Mouse (Mus musculus) liver, embryonic 16.5 days (tissue): Measurements from ENCODE around the gene Prkab2. TPM values are rescaled to one million over a fixed set of nuclear protein-coding genes. Genes with fewer than 3 reads are reported as not detected.

Experiments
- ATAC-seq: fragments of 200-750 bp; cut with Nextera tagmentation; 2 replicates; pipeline ENCODE4 v1.8.0; 2017; ENCODE audit warnings: low read depth, mild to moderate bottlenecking, moderate number of reproducible peaks, moderate library complexity
- H3K27ac ChIP-seq: fragments of 300-500 bp; sonication (generic); 2 replicates; pipeline ENCODE4 v1.5.1; 2014; ENCODE audit warnings: mild to moderate bottlenecking, low read length
- H3K27me3 ChIP-seq: fragments of 300-500 bp; sonication (generic); 2 replicates; pipeline ENCODE4 v1.6.1; 2014; ENCODE audit warnings: low read depth, low read length, mixed read lengths; ENCODE audit not compliant: control insufficient read depth, insufficient read depth
- H3K36me3 ChIP-seq: fragments of 300-500 bp; sonication (generic); 2 replicates; pipeline ENCODE4 v1.6.1; 2014; ENCODE audit warnings: mild to moderate bottlenecking; ENCODE audit not compliant: control insufficient read depth, insufficient read depth
- H3K4me1 ChIP-seq: fragments of 300-500 bp; sonication (generic); 2 replicates; pipeline ENCODE4 v1.6.1; 2014; ENCODE audit warnings: low read depth, low read length, mixed read lengths; ENCODE audit not compliant: control insufficient read depth
- H3K4me2 ChIP-seq: fragments of 300-500 bp; sonication (generic); 2 replicates; pipeline ENCODE4 v1.6.1; 2014; ENCODE audit warnings: low read depth, low read length, mixed read lengths
- H3K4me3 ChIP-seq: fragments of 300-500 bp; sonication (generic); 2 replicates; pipeline ENCODE4 v1.5.1; 2014; ENCODE audit warnings: low read depth, mild to moderate bottlenecking, low read length
- H3K9ac ChIP-seq: fragments of 300-500 bp; sonication (generic); 2 replicates; pipeline ENCODE4 v1.6.1; 2014; ENCODE audit warnings: low read depth, low read length
- H3K9me3 ChIP-seq: fragments of 300-500 bp; sonication (generic); replicated peaks from 2 replicates; pipeline ENCODE4 v1.6.1; 2016; ENCODE audit warnings: low read length; ENCODE audit not compliant: control insufficient read depth
- WGBS: fragments of 180-500 bp; shearing (Covaris S2); extraction: QIAGEN DNeasy Blood & Tissue Kit; methylation state at CpG from one replicate; pipeline ENCODE4 v1.1.7; 2014; ENCODE audit not compliant: insufficient replicate concordance; 5-methylcytosine and 5-hydroxymethylcytosine counted together
- polyA plus RNA-seq: library from polyadenylated mRNA; unstranded; fragments of >200 nt; fragmentation: Nextera tagmentation; extraction: Ambion mirVana; gene quantifications from 2 replicates; pipeline ENCODE4 v1.2.1, GENCODE M21; 2015

The Prkab2 gene
- polyA plus RNA-seq, 1 experiment from 2014 or later, result 1.5 TPM

DNA sequence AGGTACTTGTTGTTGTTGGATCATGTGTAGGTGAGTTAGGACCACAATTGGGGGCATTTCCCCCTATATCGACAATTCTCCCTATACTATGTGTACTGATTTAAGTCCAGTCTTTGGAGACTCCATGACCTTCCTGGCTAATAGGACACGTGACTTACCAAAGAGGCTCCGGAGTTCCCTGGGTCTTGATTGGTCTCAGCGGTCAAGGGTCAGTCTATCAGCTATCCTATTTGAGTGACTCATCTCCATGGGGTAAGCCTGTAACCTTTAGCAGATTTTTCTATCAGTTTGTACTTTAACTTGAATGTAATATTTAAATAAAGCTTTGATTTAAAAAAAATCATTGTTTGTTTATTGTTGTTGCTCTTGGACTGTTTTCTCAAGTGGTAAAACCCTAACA is 37.3 kb upstream of the Prkab2 start:
- 65% methylated on average over 4 of the region's 4 CpGs for WGBS
- Histone ChIP-seq H3K27me3 (no peaks in the 10 kb centered on the region), H3K4me3 (no peak overlapping the region), H3K36me3 (no peaks in the 10 kb centered on the region), H3K9ac (no peak overlapping the region), H3K4me2 (no peak overlapping the region), H3K4me1 (no peaks in the 10 kb centered on the region), H3K9me3 (no peaks in the 10 kb centered on the region), H3K27ac (no peak overlapping the region)
- ATAC-seq, result no peak

DNA sequence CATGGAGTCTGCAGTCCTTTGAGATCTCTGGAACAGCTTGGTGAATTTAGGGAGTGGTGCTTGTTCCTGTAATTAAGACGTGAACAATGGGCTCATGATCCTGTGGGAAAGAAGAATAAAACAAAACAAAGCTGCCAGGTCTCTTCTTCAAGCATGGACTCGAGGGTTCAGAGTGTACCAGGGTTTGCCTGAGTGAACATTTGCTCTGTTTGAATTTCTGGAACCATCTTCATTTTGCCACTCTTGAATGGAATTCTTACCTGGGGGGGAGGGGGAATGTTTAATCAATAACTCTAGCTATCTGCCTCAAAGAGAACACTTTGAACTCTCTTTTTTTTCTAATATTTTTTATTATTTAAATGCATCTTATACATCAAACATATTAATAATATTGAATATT is 33.4 kb upstream of the Prkab2 start:
- Histone ChIP-seq H3K4me3 (no peak overlapping the region), H3K9ac (no peak overlapping the region), H3K27me3 (no peaks in the 10 kb centered on the region), H3K4me2 (no peak overlapping the region), H3K36me3 (no peaks in the 10 kb centered on the region), H3K9me3 (no peaks in the 10 kb centered on the region), H3K27ac (no peak overlapping the region), H3K4me1 (peaks cover 11% of the 10 kb centered on the region)
- WGBS, result 34% methylated on average over 2 of the region's 2 CpGs
- ATAC-seq, result no peak

DNA sequence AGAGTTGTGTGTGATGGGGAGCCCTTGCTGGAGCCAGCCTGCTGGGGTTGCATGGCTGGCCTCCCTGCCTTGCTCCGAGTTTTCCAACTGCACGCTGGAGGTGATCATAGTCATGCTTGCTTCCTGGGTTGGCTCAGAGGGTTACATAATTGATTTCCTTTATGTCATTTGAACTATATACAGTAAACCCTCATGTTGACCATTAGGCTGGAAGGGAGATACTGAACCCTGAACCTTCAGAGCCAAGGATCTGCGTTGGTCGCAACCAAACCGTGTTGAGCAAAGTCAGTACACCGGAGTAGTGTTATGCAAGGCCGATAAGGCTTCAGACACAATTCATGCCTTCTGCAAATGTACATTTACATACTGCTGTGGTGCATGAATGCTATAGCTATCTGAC is 30.1 kb upstream of the Prkab2 start:
- peaks cover 11% of the 10 kb centered on the region for H3K4me1 ChIP-seq
- no peaks in the 10 kb centered on the region for H3K27me3 ChIP-seq
- peak overlapping the region; percentile 88 for H3K27ac ChIP-seq
- peak overlapping the region; percentile 71 for H3K4me2 ChIP-seq
- peak overlapping the region; percentile 66 for H3K9ac ChIP-seq
- peak overlapping the region; percentile 69 for H3K4me3 ChIP-seq
- WGBS, result 66% methylated on average over 7 of the region's 7 CpGs
- peak; percentile 62 for ATAC-seq
- H3K36me3 ChIP-seq, result no peaks in the 10 kb centered on the region
- H3K9me3 ChIP-seq, result no peaks in the 10 kb centered on the region

DNA sequence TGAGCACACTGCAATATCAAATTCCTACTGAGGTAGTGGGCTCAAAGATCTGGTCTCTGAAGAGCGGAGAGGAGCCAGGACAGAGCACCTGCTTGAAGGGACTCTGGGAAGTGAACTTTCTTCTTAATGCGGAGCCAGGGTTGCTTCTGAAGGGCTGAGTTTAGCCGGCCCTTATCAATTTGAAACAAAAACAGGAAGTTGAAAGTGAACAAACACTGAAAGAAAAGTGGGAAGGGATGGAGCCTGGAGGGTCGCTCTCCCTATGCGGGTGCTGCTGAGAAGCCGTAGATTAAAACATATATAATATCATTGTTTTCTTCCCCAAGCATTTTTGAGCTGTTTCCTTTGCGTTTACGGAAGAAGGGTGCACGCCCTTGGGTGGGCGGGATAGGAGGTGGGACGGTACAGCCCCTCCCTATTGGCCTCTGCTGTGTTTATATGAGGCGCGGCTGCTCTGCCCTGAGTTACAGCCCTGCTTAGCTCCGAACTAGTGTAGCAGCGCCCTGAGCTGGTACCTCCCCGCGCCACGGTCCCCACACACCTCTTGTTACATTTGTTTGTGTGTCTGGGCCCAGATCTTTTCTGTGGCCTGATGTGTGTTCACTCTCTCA is 29.5 kb upstream of the Prkab2 start, which contains the start of gene Fmo5:
Gene Fmo5, plus strand, starts transcription at position 414 of the 611 bp plus-strand sequence.
- ATAC-seq, result peak; percentile 97
- peak within 1 kb of the TSS; percentile 69 for H3K4me3 ChIP-seq
- H3K27ac ChIP-seq, result peak within 1 kb of the TSS; percentile 88
- H3K4me2 ChIP-seq, result peak within 1 kb of the TSS; percentile 71
- H3K4me1 ChIP-seq, result peaks cover 11% of the 10 kb centered on the region
- H3K27me3 ChIP-seq, result no peaks in the 10 kb centered on the region
- WGBS, result under 1% methylated on average over 18 of the region's 18 CpGs
- H3K36me3 ChIP-seq, result no peaks in the 10 kb centered on the region
- no peaks in the 10 kb centered on the region for H3K9me3 ChIP-seq
- H3K9ac ChIP-seq, result peak within 1 kb of the TSS; percentile 66

GRCm38 (mm10) chr3:97629941-97630340 is 28.1 kb upstream of the Prkab2 start:
- no peaks in the 10 kb centered on the region for H3K9me3 ChIP-seq
- peak overlapping the region; percentile 71; the same call in 1 of the 2 replicates for H3K4me2 ChIP-seq
- H3K27me3 ChIP-seq, result no peaks in the 10 kb centered on the region
- WGBS, result 56% methylated on average over 4 of the region's 4 CpGs
- peak overlapping the region; percentile 9; the same call in 1 of the 2 replicates for H3K27ac ChIP-seq
- no peaks in the 10 kb centered on the region for H3K36me3 ChIP-seq
- peaks cover 11% of the 10 kb centered on the region for H3K4me1 ChIP-seq
- H3K9ac ChIP-seq, result no peak overlapping the region
- no peak for ATAC-seq
- 0 out of 2 replicates have a peak overlapping the region, but pooled peaks have one; percentile 17 for H3K4me3 ChIP-seq

- no peak for ATAC-seq
- Histone ChIP-seq H3K27me3 (no peaks in the 10 kb centered on the region), H3K4me1 (peaks cover 11% of the 10 kb centered on the region), H3K4me2 (no peak overlapping the region), H3K27ac (peak overlapping the region; percentile 18; the same call in 1 of the 2 replicates), H3K9me3 (no peaks in the 10 kb centered on the region), H3K9ac (no peak overlapping the region), H3K4me3 (no peak overlapping the region), H3K36me3 (no peaks in the 10 kb centered on the region)
- 74% methylated on average over 4 of the region's 4 CpGs for WGBS
These were observed 27.2 kb upstream of the Prkab2 start for GRCm38 (mm10) chr3:97630746-97631145.

GRCm38 (mm10) chr3:97631258-97631860 is 26.6 kb upstream of the Prkab2 start:
- H3K9ac ChIP-seq, result no peak overlapping the region
- no peaks in the 10 kb centered on the region for H3K36me3 ChIP-seq
- no peak overlapping the region for H3K4me3 ChIP-seq
- no peaks in the 10 kb centered on the region for H3K27me3 ChIP-seq
- H3K4me2 ChIP-seq, result no peak overlapping the region
- ATAC-seq, result no peak
- H3K9me3 ChIP-seq, result no peaks in the 10 kb centered on the region
- 71% methylated on average over 8 of the region's 8 CpGs for WGBS
- peaks cover 11% of the 10 kb centered on the region for H3K4me1 ChIP-seq
- H3K27ac ChIP-seq, result no peak overlapping the region

DNA sequence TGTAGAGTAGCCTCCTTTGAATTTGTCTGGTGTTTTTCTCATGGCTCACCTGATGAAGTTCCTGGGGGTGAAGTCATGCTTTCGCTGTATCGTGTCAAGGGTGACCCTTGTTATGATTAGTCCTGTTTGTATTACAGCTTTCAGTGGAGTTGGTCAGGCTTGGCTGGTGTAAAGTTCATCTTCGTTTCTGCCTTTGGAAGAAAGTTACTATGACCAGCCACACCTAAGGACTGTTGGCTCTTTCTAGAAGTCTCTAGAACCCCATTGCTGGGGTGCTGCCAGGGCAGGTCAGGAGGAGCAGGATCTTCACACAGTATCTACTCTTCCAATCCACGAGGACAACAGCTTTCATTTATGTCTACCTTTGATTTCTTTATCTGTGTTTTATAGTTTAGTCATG is 24.5 kb upstream of the Prkab2 start:
- Histone ChIP-seq H3K27me3 (no peaks in the 10 kb centered on the region), H3K9me3 (no peaks in the 10 kb centered on the region), H3K4me2 (no peak overlapping the region), H3K36me3 (no peaks in the 10 kb centered on the region), H3K9ac (no peak overlapping the region), H3K27ac (no peak overlapping the region), H3K4me3 (no peak overlapping the region), H3K4me1 (peaks cover 8% of the 10 kb centered on the region)
- 54% methylated on average over 4 of the region's 4 CpGs for WGBS
- ATAC-seq, result no peak

DNA sequence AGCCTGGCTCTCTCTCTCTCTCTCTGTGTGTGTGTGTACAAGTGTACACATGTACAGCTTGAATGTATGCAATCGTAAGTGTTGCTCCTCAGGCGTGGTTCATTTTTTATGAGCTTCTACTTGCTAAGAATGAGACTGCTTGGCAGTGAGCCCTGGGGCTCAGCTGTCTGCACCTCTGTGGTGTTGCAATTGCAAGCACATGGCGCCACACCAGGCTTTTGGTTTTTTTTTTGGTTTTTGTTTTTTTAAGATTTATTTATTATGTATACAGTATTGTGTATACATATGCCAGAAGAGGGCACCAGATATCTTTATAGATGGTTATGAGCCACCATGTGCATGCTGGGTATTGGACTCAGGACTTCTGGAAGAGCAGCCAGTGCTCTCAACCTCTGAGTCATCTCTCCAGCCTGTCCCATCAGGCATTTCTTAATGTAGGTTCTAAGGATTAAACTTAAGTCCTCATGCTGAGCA is 23.7 kb upstream of the Prkab2 start:
- H3K4me3 ChIP-seq, result no peak overlapping the region
- H3K27me3 ChIP-seq, result no peaks in the 10 kb centered on the region
- no peaks in the 10 kb centered on the region for H3K9me3 ChIP-seq
- no peak overlapping the region for H3K4me2 ChIP-seq
- WGBS, result 44% methylated on average over 3 of the region's 3 CpGs
- ATAC-seq, result no peak
- H3K36me3 ChIP-seq, result no peaks in the 10 kb centered on the region
- H3K27ac ChIP-seq, result no peak overlapping the region; the same call in 1 of the 2 replicates
- H3K4me1 ChIP-seq, result peaks cover 2% of the 10 kb centered on the region
- no peak overlapping the region for H3K9ac ChIP-seq
